ENCODE assay signal across 8 mouse cellular contexts in the genomic region with DNA sequence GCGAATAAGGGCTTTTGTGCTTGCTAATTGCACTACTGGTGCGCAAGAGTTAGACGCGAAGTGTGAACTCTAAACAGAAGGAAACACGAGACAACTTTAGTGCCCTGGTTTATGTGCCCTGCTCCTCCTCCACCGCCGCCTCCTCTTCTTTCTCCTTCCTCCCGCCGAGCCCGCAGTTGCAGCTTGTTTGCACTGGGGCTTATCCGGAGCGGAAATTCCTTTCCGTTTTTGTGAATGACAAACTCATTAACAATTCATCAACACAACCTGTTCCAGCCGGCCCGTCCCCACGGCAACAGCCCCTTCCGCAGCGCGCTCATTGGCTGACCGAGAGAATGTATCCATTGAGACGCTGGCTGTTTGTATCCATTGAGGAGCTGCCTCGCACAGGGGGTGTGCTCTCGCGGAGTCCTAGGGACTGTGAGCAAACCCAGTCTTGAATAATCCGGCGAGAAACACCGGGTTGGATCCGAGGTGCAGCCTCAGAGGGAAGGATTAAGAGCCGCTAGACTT. TPM values are rescaled to one million over a fixed set of nuclear protein-coding genes. Genes with fewer than 3 reads are reported as not detected.
DNase-seq lines count a peak whose midpoint lies in the region; ATAC-seq lines count a peak whose summit lies in the region.

TSS of gene Dusp6 (plus strand) at position 365 of the 513 bp plus-strand sequence.

- H3K27ac ChIP-seq in hindbrain, embryonic 14.5 days: peak within 1 kb of the TSS; percentile 93

- H3K9ac ChIP-seq in hindbrain, embryonic 14.5 days: peak within 1 kb of the TSS; percentile 90

- peaks cover 5% of the 10 kb centered on the region; the same call in 1 of the 2 replicates for H3K36me3 ChIP-seq in hindbrain, embryonic 14.5 days (replicated peaks; ENCODE audit: control insufficient read depth, insufficient read depth)

- peaks cover 35% of the 10 kb centered on the region for H3K4me1 ChIP-seq in hindbrain, embryonic 14.5 days (replicated peaks; ENCODE audit: control insufficient read depth, insufficient read depth, low read length)

- peak within 1 kb of the TSS; percentile 90 for H3K4me2 ChIP-seq in hindbrain, embryonic 14.5 days (replicated peaks)

- WGBS in hindbrain, embryonic 14.5 days: under 1% methylated on average over 29 of the region's 29 CpGs

- peak; percentile 100 for DNase-seq in Muller cell, postnatal 12 days (ENCODE audit: inconsistent ontology term)
- peak; percentile 93 to 95 for DNase-seq in cerebellum, postnatal 10 days
- peak; percentile 88 to 97 for DNase-seq in frontal cortex, postnatal 25 days (ENCODE audit: low spot score in 2 of 2)
- DNase-seq in hindbrain, embryonic 14.5 days (ENCODE audit: low spot score): peak; percentile 95
- peak; percentile 97 to 98 for DNase-seq in layer of hippocampus, postnatal 36 days
- peak; percentile 99 for DNase-seq in lung, postnatal 36 days
- peak; percentile 99 for DNase-seq in retina, postnatal 1 day
- DNase-seq in urinary bladder, adult 18-20 months (ENCODE audit: low spot score in 2 of 2): peak; percentile 86 to 96

- peak within 1 kb of the TSS; percentile 74 for H3K4me3 ChIP-seq in hindbrain, embryonic 14.5 days (replicated peaks; ENCODE audit: low read length)

- peak; percentile 97 for ATAC-seq in hindbrain, embryonic 14.5 days (ENCODE audit: low FRiP score)

- H3K27me3 ChIP-seq in hindbrain, embryonic 14.5 days (ENCODE audit: control insufficient read depth, insufficient read depth, low read length): peaks cover 18% of the 10 kb centered on the region; the same call in 1 of the 2 replicates

- no peaks in the 10 kb centered on the region for H3K9me3 ChIP-seq in hindbrain, embryonic 14.5 days (ENCODE audit: control insufficient read depth, low read length)

RNA-seq across cellular contexts. Expression of gene Dusp6, which starts in this region (rescaled TPM):
- 28.4 and 33.0 TPM in 2 replicates for polyA plus RNA-seq in hindbrain, embryonic 14.5 days (2014; fragmentation: Nextera tagmentation; extraction: Ambion mirVana)
- total RNA-seq in layer of hippocampus, postnatal 36 days (2021): 10 to 100 TPM; 83.1 to 84.7 TPM

Comparison
In these comparisons a context has a peak if more than half of its experiments do, and no peak if none do; other contexts are left out.
1. Peak in every context shown above with its lines: DNase-seq, ATAC-seq, H3K4me3 ChIP-seq and H3K27ac ChIP-seq.